Mouse (Mus musculus): Measurements from ENCODE around the gene Gm49776.

- TF ChIP-seq GATA1 (IDR thresholded peaks at IDR 0.05; ENCODE audit: borderline replicate concordance, low read length): no peak
- peak; percentile 63; the same call in 1 of the 2 replicates for TF ChIP-seq FLI1 (IDR thresholded peaks at IDR 0.05; ENCODE audit: low read length)
Observed at GRCm38 (mm10) chr16:18248433-18249363, 9.4 kb downstream of the Gm49776 start, which contains the start of the genes Trmt2a and Ranbp1.
